Mouse (Mus musculus) hindbrain, embryonic 10.5 days (tissue): ENCODE measurements around the gene Mcfd2. TPM values are rescaled to one million over a fixed set of nuclear protein-coding genes. Genes with fewer than 3 reads are reported as not detected.
"Not testable (repeated sequence)": the region's sequence is repeated elsewhere in the genome, so short reads cannot be mapped to it uniquely, and the experiment has no call there.

Experiments
- DNase-seq: peaks from one replicate; pipeline ENCODE4 v3.0.0-alpha.2; 2017; ENCODE audit warnings: low spot score
- H3K27ac ChIP-seq: fragments of 300-500 bp; sonication (generic); 2 replicates; pipeline ENCODE4 v1.5.1; 2016; ENCODE audit warnings: mild to moderate bottlenecking, moderate library complexity
- H3K27me3 ChIP-seq: fragments of 300-500 bp; sonication (generic); 2 replicates; pipeline ENCODE4 v1.6.1; 2016; ENCODE audit warnings: mild to moderate bottlenecking; ENCODE audit not compliant: poor library complexity, insufficient read depth, severe bottlenecking
- H3K36me3 ChIP-seq: fragments of 300-500 bp; sonication (generic); 2 replicates; pipeline ENCODE4 v1.6.1; 2016; ENCODE audit warnings: mild to moderate bottlenecking, moderate library complexity
- H3K4me1 ChIP-seq: fragments of 300-500 bp; sonication (generic); replicated peaks from 2 replicates; pipeline ENCODE4 v1.6.1; 2016; ENCODE audit warnings: mild to moderate bottlenecking
- H3K4me3 ChIP-seq: fragments of 300-500 bp; sonication (generic); 2 replicates; pipeline ENCODE4 v1.5.1; 2016; ENCODE audit warnings: mild to moderate bottlenecking, moderate library complexity
- H3K9me3 ChIP-seq: fragments of 300-500 bp; sonication (generic); 2 replicates; pipeline ENCODE4 v1.6.1; 2016; ENCODE audit warnings: mild to moderate bottlenecking, moderate library complexity
- WGBS: fragments of 180-500 bp; shearing (Covaris S2); methylation state at CpG from one replicate; pipeline ENCODE4 v1.1.7; 2016; 5-methylcytosine and 5-hydroxymethylcytosine counted together
- polyA plus RNA-seq: library from polyadenylated mRNA; unstranded; fragments of >200 nt; fragmentation: Nextera tagmentation; extraction: Ambion mirVana; gene quantifications from 2 replicates; pipeline ENCODE4 v1.2.1, GENCODE M21; 2016

Gene Mcfd2
- polyA plus RNA-seq, 1 experiment from 2014 or later: 70.1 TPM

DNA sequence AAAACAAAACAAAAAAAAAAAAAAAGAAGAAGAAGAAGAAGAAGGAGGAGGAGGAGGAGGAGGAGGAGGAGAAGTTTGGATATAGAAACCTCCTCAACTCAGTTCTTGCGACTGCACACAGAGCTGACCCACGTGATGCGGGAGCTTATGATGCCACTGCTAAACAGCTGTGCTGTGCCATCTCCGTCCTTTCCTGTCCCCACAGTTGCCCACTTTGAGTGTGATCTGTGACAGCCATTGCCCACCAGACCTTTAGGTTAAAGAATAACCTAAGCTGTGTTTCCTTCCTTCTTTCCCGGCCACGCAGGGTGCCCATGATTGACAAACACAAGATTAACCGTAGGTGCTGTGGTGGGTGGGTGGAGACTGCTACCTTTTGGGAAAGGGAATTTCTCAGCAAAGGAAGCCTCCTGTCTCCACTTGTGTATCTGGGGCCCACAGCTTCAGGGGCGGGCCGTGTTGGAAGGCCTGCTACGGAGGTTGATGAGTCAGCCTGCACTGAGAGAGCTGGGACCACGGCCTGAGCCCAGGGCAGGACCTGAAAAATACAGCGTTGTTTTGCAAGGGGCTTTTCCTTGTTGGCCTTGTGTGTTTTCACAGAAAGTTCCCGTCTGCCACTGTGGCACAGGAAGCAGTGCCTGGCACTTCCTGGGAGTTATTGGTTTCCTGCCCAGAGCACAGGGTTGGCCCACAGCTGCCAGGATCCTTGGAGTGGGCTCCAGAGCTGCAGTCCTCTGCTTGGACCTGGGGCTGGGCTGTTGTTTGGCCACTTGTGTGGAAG, 36.5 kb upstream of the Mcfd2 start:
- Histone ChIP-seq H3K27ac (no peak overlapping the region), H3K36me3 (no peaks in the 10 kb centered on the region), H3K27me3 (no peaks in the 10 kb centered on the region), H3K9me3 (no peaks in the 10 kb centered on the region), H3K4me3 (no peak overlapping the region), H3K4me1 (no peaks in the 10 kb centered on the region)
- DNase-seq: no peak
- 82% methylated on average over 13 of the region's 13 CpGs for WGBS

DNA sequence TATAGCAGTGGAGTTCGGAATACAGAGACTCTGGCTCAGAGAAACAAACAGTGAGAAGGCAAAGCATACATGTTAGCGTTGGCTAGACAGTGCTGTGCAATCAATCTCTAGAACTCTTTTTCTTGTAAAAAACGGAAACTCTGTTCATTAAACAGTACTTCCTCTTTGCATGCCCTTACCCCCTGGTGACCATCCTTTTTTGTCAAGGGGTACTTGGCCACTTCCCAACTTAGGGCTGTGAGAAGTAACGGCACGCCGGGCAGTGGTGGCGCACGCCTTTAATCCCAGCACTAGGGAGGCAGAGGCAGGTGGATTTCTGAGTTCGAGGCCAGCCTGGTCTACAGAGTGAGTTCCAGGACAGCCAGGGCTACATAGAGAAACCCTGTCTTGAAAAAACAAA, 35.9 kb upstream of the Mcfd2 start:
- not testable (repeated sequence) for H3K27ac ChIP-seq, H3K4me1 ChIP-seq, H3K27me3 ChIP-seq, H3K9me3 ChIP-seq, DNase-seq, H3K36me3 ChIP-seq, H3K4me3 ChIP-seq
- WGBS: 93% methylated on average over 9 of the region's 9 CpGs

DNA sequence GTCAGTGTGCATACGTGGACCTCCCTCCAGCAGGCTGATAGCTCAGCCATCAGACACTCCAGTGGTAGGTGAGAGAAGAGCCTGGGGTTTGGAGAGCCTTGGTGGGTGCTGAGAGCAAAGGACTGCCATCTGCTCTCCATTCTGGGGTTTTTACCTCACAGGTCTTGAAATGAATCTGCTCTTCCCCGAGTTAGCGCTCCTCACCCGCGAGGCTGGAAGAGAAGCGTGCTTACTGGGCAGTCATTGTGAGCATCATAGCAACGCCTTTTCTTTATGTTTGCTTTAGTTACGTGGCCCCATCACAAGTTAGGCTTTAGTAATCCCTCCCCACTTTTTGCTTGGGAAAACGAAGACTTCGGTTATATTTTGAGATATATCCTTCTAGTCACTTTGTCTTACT, 34.6 kb upstream of the Mcfd2 start:
- Histone ChIP-seq H3K36me3 (no peaks in the 10 kb centered on the region), H3K9me3 (no peaks in the 10 kb centered on the region), H3K27me3 (no peaks in the 10 kb centered on the region), H3K4me3 (no peak overlapping the region), H3K4me1 (no peaks in the 10 kb centered on the region), H3K27ac (no peak overlapping the region)
- DNase-seq: no peak
- 86% methylated on average over 10 of the region's 10 CpGs for WGBS

DNA sequence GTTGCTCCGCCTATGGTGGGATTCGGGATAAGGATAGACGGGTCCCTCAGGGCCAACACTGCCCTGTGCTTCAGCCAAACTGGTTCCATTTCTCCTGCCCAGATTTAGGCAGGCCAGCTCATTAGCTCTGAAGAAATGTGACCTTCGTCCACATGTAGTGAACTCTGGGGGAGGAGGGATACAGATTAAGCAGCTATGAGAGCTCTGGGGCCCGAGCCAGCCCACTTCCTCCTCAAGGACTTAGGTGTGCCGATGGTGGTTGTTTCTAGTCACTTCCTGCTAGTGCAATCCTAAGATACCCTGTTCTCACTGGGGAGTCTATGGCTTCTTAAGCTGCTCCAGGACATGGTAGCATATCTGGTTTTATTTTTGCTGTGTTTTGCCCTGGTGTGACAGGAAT, 33.2 kb upstream of the Mcfd2 start:
- Histone ChIP-seq H3K36me3 (no peaks in the 10 kb centered on the region), H3K27me3 (no peaks in the 10 kb centered on the region), H3K4me1 (no peaks in the 10 kb centered on the region), H3K9me3 (no peaks in the 10 kb centered on the region), H3K4me3 (no peak overlapping the region), H3K27ac (no peak overlapping the region)
- 77% methylated on average over 6 of the region's 6 CpGs for WGBS
- no peak for DNase-seq

DNA sequence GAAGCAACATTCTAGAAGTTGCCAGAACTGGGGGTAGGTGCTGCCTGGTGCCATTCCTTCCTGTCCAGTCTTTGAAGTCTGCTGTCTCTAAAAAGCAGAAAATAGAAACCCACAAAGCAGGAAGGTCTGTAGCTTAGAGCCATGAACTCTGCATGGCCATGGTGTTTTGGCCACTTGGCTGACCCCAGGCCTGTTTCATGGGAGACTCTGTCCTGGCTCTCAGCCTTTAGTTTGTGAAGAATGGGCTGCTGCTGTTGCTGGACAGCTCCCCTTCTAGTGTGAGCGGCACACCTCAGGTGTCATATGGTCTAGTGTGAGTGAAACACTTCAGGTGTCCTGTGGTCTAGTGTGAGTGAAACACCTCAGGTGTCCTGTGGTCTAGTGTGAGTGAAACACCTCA, 31.0 kb upstream of the Mcfd2 start:
- not testable (repeated sequence) for H3K27me3 ChIP-seq, H3K4me3 ChIP-seq, H3K27ac ChIP-seq, H3K9me3 ChIP-seq, DNase-seq, H3K4me1 ChIP-seq, H3K36me3 ChIP-seq
- 83% methylated on average over 1 of the region's 1 CpGs for WGBS

DNA sequence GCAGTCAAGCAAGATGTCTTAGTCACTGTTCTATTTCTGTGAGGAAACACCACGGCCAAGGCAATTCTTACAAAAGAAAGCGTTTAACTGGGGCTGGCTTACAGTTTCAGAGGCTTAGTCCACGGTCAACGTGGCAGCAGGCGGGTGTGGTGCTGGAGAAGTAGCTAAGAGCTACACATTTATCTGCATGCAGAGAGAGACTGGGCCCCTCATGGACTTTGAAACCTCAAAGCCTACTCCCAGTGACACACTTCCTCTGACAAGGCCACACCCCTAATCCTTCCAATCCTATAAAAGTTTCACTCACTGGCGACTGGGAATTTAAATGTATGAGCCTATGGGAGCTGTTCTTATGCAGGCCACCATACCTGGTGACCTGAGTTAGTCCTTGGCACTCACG, 30.0 kb upstream of the Mcfd2 start:
- DNase-seq: no peak
- Histone ChIP-seq H3K4me3 (no peak overlapping the region), H3K36me3 (no peaks in the 10 kb centered on the region), H3K4me1 (no peaks in the 10 kb centered on the region), H3K27ac (no peak overlapping the region), H3K9me3 (no peaks in the 10 kb centered on the region), H3K27me3 (no peaks in the 10 kb centered on the region)
- WGBS: 85% methylated on average over 7 of the region's 7 CpGs

DNA sequence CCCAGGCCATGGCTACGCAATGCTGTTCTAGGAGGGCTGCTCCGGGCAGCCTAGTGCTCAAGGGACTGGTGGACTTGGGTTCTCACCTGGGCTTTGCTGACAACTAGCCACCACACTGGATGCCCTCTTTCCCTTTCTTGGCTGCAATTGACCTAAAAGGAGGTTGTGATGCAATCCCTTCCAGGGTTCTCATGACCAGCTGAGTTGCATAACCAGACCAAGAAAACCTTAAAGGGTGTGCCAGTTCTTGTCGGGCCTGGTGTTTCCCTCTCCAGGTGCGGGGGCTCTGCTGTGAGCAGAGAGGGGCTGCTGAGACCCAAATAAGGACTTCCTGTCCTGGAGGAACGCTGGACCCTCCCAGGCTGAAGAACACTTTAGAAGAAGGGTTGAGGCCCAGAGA, 27.4 kb upstream of the Mcfd2 start:
- 90% methylated on average over 5 of the region's 5 CpGs for WGBS
- Histone ChIP-seq H3K27me3 (peaks cover 22% of the 10 kb centered on the region), H3K36me3 (no peaks in the 10 kb centered on the region), H3K4me1 (peaks cover 4% of the 10 kb centered on the region), H3K27ac (no peak overlapping the region), H3K4me3 (no peak overlapping the region), H3K9me3 (no peaks in the 10 kb centered on the region)
- no peak for DNase-seq

DNA sequence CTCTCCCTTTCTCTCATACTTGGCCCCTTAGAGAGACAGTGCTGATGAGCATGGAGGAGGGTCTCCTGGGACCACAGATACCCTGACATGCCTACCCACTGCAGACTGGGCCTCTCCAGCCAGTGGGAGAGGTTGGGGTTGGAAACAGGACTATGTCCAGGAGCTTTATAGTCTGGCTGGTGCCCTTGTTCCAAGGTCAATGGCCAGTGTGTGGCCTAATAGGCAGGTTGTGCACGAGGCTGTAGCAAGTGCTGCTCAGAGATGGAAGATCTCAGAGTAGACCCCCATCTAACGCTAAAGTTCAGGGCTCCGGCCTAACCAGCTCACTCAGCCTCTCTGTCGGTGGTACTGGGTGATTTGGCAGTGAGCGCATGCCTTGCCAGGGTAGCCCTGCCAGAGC, 26.0 kb upstream of the Mcfd2 start:
- Histone ChIP-seq H3K4me3 (no peak overlapping the region), H3K4me1 (peaks cover 15% of the 10 kb centered on the region), H3K9me3 (no peaks in the 10 kb centered on the region), H3K27me3 (peaks cover 35% of the 10 kb centered on the region), H3K36me3 (no peaks in the 10 kb centered on the region), H3K27ac (no peak overlapping the region)
- no peak for DNase-seq
- 90% methylated on average over 5 of the region's 5 CpGs for WGBS

DNA sequence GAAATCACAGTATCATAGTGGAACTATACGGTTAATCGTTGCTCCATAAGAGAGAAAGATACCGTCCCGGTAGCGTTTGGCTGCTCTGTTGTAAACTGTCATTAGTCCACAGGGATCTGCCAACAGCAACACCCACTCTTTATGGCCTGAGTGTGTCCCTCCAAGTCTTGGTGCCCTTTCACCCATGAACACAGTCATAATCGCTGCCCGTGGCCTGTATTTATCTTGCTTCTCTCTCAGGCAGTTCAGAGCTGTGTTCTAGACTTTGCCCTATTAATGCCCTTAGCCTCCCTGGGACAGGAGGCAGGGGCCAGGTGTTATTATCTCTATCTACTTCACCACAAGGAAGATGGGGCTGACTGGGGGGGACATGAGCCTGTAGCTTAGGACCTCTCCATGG, 25.3 kb upstream of the Mcfd2 start:
- no peak overlapping the region for H3K4me3 ChIP-seq
- peaks cover 17% of the 10 kb centered on the region for H3K4me1 ChIP-seq
- no peaks in the 10 kb centered on the region for H3K9me3 ChIP-seq
- peaks cover 42% of the 10 kb centered on the region for H3K27me3 ChIP-seq
- 95% methylated on average over 7 of the region's 7 CpGs for WGBS
- H3K27ac ChIP-seq: no peak overlapping the region
- no peaks in the 10 kb centered on the region for H3K36me3 ChIP-seq
- DNase-seq: no peak

DNA sequence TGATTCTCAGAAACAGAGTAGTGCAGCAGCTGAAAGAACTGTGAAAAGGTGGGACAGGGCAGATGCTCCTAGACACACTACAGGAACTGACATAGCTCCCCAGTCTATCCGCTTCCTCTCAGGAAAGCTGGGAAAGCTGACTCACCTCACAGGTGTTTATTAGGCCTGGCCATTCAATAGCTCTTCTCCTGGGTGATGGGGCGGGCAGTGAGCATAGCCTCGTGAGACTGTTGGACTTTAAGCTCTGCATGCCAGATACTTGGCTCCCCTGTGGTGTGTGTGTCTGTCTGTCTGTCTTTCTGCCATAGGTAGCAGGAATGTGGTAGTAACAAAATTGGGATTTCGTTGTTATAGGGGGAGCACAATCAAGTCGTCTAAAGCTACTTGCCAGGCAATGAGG, 23.6 kb upstream of the Mcfd2 start:
- H3K27ac ChIP-seq: no peak overlapping the region
- 76% methylated on average over 5 of the region's 5 CpGs for WGBS
- peaks cover 59% of the 10 kb centered on the region for H3K27me3 ChIP-seq
- no peaks in the 10 kb centered on the region for H3K36me3 ChIP-seq
- no peak for DNase-seq
- peaks cover 21% of the 10 kb centered on the region for H3K4me1 ChIP-seq
- H3K9me3 ChIP-seq: no peaks in the 10 kb centered on the region
- H3K4me3 ChIP-seq: no peak overlapping the region

DNA sequence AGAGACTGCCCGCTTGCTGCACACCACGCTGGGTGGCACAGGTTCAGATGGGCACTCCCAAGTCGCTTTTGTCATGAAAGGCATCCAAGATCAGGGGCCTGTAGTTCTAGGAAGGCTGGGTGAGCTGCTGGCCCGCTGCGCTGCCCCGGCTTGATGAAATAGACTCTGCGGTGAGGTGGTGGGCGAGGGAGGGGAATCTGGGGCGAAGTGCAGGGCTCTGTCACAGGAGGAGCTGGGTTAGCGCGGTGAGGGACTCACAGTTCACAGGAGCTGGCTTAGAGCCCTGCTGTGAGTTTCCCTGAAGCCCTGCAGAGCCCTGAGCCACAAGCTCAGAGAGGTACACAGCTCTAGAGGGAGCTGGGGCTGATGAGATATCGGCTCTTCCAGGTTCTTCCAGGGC, 22.4 kb upstream of the Mcfd2 start:
- Histone ChIP-seq H3K27ac (peak overlapping the region; percentile 64; the same call in 1 of the 2 replicates), H3K27me3 (peaks cover 71% of the 10 kb centered on the region), H3K4me3 (no peak overlapping the region), H3K4me1 (peaks cover 33% of the 10 kb centered on the region), H3K9me3 (no peaks in the 10 kb centered on the region), H3K36me3 (no peaks in the 10 kb centered on the region)
- 15% methylated on average over 12 of the region's 12 CpGs for WGBS
- DNase-seq: no peak

DNA sequence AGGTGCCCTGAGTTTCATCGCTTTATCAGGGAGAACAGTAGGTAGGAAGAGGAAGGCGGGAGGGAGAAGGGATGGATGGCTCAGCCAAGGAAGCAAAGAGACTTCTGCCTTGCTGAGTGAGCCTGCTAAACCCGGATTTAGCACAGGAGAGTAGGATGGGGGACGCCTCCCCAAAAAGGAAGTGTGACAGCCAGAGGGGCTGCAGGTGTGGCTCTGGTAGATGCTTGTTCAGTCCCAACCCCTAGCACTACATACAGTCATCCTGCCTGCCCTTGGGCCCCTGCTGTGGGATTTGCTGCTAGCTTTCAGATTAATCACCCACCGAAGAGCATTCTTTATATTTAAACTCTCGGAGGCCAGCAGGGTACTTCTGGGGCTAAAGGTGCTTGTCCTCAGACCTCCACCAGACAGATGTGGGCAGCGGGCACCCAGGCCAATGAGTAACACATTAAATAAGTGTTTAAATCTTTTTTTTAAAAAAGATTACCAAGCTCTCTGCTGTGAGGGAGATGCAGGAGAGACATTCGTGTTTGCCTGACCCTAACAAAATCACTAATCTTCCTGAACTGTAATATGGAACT, 21.6 kb upstream of the Mcfd2 start:
- no peak for DNase-seq
- H3K36me3 ChIP-seq: no peaks in the 10 kb centered on the region
- 48% methylated on average over 8 of the region's 8 CpGs for WGBS
- no peak overlapping the region for H3K4me3 ChIP-seq
- H3K27ac ChIP-seq: no peak overlapping the region
- H3K4me1 ChIP-seq: peaks cover 41% of the 10 kb centered on the region
- peaks cover 71% of the 10 kb centered on the region for H3K27me3 ChIP-seq
- no peaks in the 10 kb centered on the region for H3K9me3 ChIP-seq

DNA sequence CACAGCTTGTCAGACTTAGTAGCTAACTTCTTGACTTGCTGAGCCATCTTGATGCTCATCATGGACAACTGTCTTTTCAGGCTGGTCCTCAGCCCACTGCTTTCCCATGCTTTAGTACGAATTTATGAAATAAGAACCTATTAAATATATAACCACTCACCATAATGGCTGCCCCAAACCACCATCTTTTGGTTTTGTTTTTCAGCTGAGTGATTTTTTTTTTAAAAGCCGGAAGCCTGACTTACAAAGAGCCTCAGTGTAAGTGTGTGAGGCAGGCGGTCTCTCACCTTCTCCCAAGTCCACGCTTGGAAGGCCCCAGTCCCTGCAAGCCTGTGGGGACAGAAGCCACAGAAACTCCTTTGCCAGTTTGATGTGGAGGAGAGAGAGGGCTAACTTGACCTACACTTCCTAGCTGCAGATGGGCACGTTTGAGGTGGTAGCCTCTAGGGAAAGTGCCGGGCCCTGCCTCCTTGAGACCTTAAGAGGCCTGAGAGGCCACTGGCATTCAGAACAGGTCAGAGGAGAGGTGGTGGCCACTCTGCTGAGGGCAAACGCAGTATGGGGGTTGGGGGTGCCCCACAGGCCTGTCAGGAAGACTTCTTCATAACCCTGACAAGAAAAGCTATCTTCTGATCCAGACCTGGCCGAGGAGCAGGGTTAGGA, 20.9 kb upstream of the Mcfd2 start:
- Histone ChIP-seq H3K36me3 (no peaks in the 10 kb centered on the region), H3K27ac (no peak overlapping the region), H3K9me3 (no peaks in the 10 kb centered on the region), H3K4me1 (peaks cover 48% of the 10 kb centered on the region), H3K4me3 (no peak overlapping the region), H3K27me3 (peaks cover 72% of the 10 kb centered on the region)
- no peak for DNase-seq
- 54% methylated on average over 8 of the region's 8 CpGs for WGBS
